Mouse (Mus musculus) heart, adult 2 months (tissue): ENCODE measurements around the gene 3110082I17Rik.

ENCODE experiments used
- CTCF ChIP-seq: fragments of 200-600 bp; IDR thresholded peaks from 2 replicates; pipeline ENCODE4 v1.8.1; 2022; ENCODE audit warnings: antibody characterized with exemption, mild to moderate bottlenecking, moderate library complexity
- EP300 ChIP-seq: fragments of 200-500 bp; IDR thresholded peaks from 2 replicates; pipeline ENCODE4 v1.6.1; 2011; ENCODE audit warnings: low read depth, low read length, control low read depth; ENCODE audit not compliant: insufficient read depth

DNA sequence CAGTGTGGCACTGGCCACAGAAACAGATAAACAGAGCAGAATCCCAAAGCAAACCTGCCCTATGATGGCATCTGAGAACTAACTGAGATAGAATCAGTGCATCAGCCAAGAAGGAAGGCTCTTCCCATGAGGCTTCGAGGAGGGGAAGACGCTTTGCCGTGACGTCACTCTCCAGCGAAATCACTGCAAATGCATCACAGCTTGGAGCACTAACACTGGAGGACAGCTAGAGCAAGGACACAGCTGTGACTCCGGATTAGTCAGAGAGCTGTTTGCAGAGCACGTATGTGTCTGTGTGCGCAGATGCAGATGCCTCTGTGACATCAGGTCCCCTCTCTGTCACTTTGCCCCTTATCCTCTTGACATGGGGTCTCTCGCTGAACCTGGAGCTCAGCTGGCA, 148.5 kb downstream of the 3110082I17Rik start:
- no peak for TF ChIP-seq CTCF
- TF ChIP-seq EP300, result no peak
